Mouse (Mus musculus) liver, embryonic 12.5 days (tissue): Measurements from ENCODE around the gene Flrt1. TPM values are rescaled to one million over a fixed set of nuclear protein-coding genes. Genes with fewer than 3 reads are reported as not detected.

Source experiments
- ATAC-seq: fragments of 200-750 bp; cut with Nextera tagmentation; 2 replicates; pipeline ENCODE4 v1.8.0; 2017; ENCODE audit warnings: moderate number of reproducible peaks, mild to moderate bottlenecking, moderate library complexity
- H3K27ac ChIP-seq: fragments of 300-500 bp; sonication (generic); 2 replicates; pipeline ENCODE4 v1.5.1; 2016; ENCODE audit warnings: mild to moderate bottlenecking
- H3K27me3 ChIP-seq: fragments of 300-500 bp; sonication (generic); replicated peaks from 2 replicates; pipeline ENCODE4 v1.6.1; 2016; ENCODE audit warnings: mild to moderate bottlenecking, moderate library complexity
- H3K36me3 ChIP-seq: fragments of 300-500 bp; sonication (generic); 2 replicates; pipeline ENCODE4 v1.6.1; 2016; ENCODE audit warnings: mild to moderate bottlenecking, moderate library complexity
- H3K4me1 ChIP-seq: fragments of 300-500 bp; sonication (generic); 2 replicates; pipeline ENCODE4 v1.6.1; 2016
- H3K4me2 ChIP-seq: fragments of 300-500 bp; sonication (generic); 2 replicates; pipeline ENCODE4 v1.6.1; 2016; ENCODE audit warnings: mild to moderate bottlenecking, moderate library complexity
- H3K4me3 ChIP-seq: fragments of 300-500 bp; sonication (generic); 2 replicates; pipeline ENCODE4 v1.5.1; 2016; ENCODE audit warnings: mild to moderate bottlenecking, moderate library complexity
- H3K9ac ChIP-seq: fragments of 300-500 bp; sonication (generic); 2 replicates; pipeline ENCODE4 v1.6.1; 2016; ENCODE audit warnings: mild to moderate bottlenecking, moderate library complexity
- H3K9me3 ChIP-seq: fragments of 300-500 bp; sonication (generic); replicated peaks from 2 replicates; pipeline ENCODE4 v1.6.1; 2016; ENCODE audit warnings: mild to moderate bottlenecking, moderate library complexity
- WGBS: fragments of 180-500 bp; shearing (Covaris S2); methylation state at CpG from one replicate; pipeline ENCODE4 v1.1.7; 2016; ENCODE audit not compliant: insufficient replicate concordance; 5-methylcytosine and 5-hydroxymethylcytosine counted together
- polyA plus RNA-seq: library from polyadenylated mRNA; unstranded; fragments of >200 nt; fragmentation: Nextera tagmentation; extraction: Ambion mirVana; gene quantifications from 2 replicates; pipeline ENCODE4 v1.2.1, GENCODE M21; 2016

The Flrt1 gene
- polyA plus RNA-seq, 1 experiment from 2014 or later = 0.23 TPM

DNA sequence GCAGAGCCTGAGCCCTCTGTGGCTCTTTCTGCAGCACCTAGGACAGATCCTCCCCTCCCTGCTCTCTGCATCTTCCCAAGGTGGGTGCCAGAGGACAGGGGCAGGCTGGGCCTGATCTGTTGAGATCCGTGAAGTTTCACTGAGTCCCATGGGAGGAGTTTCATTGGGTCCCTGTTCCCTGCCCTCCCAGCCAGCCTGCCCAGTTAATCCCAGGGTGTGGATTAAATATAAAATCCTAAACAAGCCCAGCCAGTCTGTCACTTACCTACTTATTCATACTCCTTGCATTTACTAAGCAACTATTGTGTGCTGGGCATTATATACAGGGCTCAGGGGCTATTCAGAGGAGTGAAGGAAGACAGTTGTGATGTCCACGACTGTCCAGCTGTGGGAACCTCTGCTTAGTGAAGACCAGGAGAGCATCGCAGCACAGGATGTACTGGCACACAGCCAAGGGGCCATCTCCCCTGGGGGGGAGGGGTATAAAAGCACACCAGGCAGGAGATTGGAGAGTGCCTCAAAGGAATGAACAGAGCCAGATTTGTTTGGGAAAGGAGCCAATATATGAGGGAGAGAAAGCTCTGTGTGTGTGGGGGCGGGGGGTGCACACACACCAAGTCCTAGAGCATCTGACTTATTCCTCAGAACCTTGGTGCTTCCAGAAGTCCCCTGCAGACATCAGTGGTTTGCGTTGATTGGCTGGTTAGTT is 36.8 kb upstream of the Flrt1 start:
- no peak overlapping the region for H3K9ac ChIP-seq
- peaks cover 98% of the 10 kb centered on the region for H3K27me3 ChIP-seq
- peaks cover 17% of the 10 kb centered on the region for H3K4me1 ChIP-seq
- no peak overlapping the region for H3K4me2 ChIP-seq
- no peak overlapping the region for H3K27ac ChIP-seq
- H3K4me3 ChIP-seq = no peak overlapping the region
- WGBS = 46% methylated on average over 5 of the region's 5 CpGs
- H3K9me3 ChIP-seq = no peaks in the 10 kb centered on the region
- H3K36me3 ChIP-seq = no peaks in the 10 kb centered on the region
- ATAC-seq = no peak

DNA sequence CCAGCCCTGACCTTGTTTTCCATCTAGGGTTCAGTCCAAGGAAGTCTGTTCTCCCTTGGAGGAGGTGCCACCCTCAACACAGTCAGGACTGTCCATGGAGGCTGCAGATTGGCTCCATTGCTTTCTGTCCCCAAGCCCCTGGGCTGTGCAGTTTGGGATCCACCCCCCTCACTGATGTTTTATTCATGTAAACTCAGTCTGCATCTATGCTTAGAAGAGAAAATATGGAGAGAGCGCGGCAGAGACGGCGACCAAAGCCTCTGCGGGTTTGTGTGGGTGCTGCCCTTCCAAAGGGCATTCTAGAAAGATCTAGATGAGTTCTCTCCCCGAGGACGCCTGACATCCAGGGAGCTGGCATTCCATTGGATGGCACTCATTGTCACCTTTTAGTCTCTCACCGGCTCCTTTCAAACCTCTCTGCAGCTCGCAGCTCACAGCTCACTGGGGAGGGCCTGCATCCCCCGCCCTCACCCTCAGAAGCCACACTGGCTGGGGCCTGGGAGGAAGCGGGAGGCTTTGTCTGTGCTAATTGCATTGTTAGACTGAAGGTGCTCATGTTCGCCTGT is 35.4 kb upstream of the Flrt1 start:
- ATAC-seq = no peak
- Histone ChIP-seq H3K27me3 (peaks cover 98% of the 10 kb centered on the region), H3K27ac (no peak overlapping the region), H3K4me1 (peaks cover 30% of the 10 kb centered on the region), H3K9ac (no peak overlapping the region), H3K4me3 (no peak overlapping the region), H3K9me3 (no peaks in the 10 kb centered on the region), H3K36me3 (no peaks in the 10 kb centered on the region), H3K4me2 (no peak overlapping the region)
- 60% methylated on average over 12 of the region's 12 CpGs for WGBS

DNA sequence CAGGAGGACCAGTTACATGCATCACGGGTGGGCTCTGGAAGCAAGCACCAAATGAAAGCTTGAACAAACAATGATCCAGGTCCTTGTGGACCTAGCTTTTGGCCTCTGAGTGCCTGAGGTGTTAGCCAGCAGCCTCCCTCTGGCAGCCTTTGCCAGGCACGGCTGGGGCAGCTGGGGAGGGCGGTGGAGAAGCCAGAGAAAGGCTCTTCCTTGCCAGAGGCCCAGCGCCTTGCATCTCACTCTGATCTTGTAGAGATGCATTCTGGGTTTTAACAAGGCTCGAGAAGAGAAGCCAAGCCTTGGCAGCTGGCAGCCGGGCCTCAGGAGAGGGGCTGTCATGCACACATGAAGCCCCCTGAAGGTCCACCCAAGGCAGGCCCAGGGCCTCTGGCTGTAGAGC is 34.8 kb upstream of the Flrt1 start:
- peaks cover 34% of the 10 kb centered on the region for H3K4me1 ChIP-seq
- H3K36me3 ChIP-seq = no peaks in the 10 kb centered on the region
- H3K9me3 ChIP-seq = no peaks in the 10 kb centered on the region
- no peak overlapping the region for H3K4me3 ChIP-seq
- no peak for ATAC-seq
- H3K27me3 ChIP-seq = peaks cover 98% of the 10 kb centered on the region
- WGBS = 61% methylated on average over 6 of the region's 6 CpGs
- no peak overlapping the region for H3K9ac ChIP-seq
- no peak overlapping the region for H3K27ac ChIP-seq
- no peak overlapping the region for H3K4me2 ChIP-seq

DNA sequence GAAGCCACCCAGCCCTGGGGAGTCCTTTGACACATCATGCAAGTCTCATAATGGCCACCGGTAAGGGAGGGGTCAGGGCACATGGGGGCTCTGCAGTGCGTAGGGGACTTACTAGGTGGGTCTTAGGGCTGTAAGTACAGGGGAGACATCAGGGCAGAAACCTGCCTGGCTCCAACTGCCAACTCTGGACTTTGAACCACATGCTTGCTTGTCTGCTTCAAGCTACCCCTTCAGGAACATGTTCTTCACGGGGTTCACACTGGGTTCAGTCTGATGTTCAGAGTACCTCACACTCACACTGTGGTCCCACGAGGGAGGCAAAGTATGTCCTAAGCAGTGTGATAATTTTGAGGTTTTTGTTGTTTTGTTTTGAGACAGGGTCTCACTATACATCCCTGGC is 33.8 kb upstream of the Flrt1 start:
- no peaks in the 10 kb centered on the region for H3K9me3 ChIP-seq
- H3K4me2 ChIP-seq = no peak overlapping the region
- WGBS = 55% methylated on average over 4 of the region's 4 CpGs
- H3K4me1 ChIP-seq = peaks cover 39% of the 10 kb centered on the region
- H3K9ac ChIP-seq = no peak overlapping the region
- H3K27me3 ChIP-seq = peaks cover 97% of the 10 kb centered on the region
- H3K27ac ChIP-seq = no peak overlapping the region
- no peak for ATAC-seq
- H3K36me3 ChIP-seq = no peaks in the 10 kb centered on the region
- H3K4me3 ChIP-seq = no peak overlapping the region

DNA sequence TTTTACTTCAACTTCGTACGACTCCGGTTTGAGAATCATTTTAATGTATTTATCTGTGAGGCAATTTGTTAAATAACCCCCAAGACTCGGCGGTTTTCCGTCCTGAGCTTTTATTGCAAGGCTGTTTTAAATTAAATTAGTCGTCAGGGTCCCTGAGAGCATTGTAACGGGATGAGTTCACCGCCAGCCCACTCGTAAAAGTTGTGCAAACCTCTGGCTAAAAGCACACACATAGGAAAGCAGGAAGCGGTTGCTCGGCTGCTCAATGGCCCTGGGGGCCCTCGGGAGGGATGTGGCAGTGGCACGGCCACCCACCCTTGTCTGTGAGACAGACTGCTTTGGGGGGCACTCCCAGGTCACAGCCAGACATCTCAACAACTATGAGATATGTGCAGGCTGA is 32.8 kb upstream of the Flrt1 start:
- H3K36me3 ChIP-seq = no peaks in the 10 kb centered on the region
- H3K9ac ChIP-seq = no peak overlapping the region
- peaks cover 32% of the 10 kb centered on the region for H3K4me1 ChIP-seq
- no peak for ATAC-seq
- WGBS = 63% methylated on average over 14 of the region's 14 CpGs
- peaks cover 89% of the 10 kb centered on the region for H3K27me3 ChIP-seq
- H3K4me3 ChIP-seq = no peak overlapping the region
- no peak overlapping the region for H3K4me2 ChIP-seq
- H3K27ac ChIP-seq = no peak overlapping the region
- H3K9me3 ChIP-seq = no peaks in the 10 kb centered on the region

DNA sequence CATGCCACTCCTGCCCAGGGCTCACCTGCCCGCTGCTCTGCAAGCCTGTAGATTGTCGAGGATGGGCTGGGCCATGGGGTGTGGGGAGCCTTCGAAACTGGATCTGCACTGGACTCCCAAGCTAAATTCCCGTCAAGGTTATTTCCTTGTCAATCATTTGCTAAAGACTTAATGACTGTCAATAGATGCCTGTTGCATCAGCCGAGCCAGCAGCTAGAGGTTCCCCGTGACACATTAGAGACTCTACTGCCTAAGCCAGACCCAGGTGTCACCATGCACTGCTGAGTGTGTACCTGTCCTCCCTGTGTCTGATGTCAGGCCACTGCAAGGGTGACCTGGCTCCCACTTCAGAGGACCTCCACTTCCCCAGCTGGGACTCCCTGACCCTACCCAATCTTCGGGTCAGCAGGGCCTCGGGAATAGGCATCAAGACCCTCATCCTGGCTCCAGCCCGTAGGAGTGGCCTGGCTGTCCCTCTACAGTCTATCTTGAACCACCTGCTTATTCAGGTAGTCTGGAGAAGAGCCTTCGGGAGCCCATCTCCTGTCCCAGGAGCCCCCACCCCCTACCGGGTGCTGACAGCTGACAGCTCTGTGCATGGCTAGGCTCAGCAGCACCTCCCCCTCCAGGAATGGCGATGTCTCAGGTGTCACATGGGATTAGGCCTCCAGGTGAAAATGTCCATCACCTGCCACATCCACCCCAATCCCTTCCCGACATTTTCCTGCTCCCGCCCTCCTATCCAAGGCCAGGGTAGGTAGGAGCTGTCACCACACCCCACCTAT is 31.4 kb upstream of the Flrt1 start:
- Histone ChIP-seq H3K27ac (no peak overlapping the region), H3K4me3 (no peak overlapping the region)

DNA sequence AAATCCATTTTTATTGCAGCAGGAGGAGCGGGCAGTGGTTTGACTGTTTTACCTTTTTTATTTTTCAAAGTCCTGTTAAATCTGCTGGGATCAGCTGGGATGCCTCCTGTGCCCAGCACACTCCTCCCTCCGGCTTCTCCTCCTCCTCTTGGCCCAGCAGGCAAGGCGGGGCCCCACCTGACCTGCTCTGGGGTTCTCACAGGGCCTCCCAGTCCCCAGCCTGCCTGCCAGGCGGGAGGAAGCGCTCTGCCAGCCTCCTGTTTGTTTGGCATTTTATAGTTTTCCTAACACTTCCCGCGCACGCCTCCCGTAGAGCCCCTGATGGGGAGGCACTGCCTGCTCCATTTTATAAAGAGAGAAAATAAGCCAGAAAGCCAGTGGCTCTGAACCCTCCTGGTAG is 30.5 kb upstream of the Flrt1 start:
- no peak overlapping the region for H3K9ac ChIP-seq
- no peak for ATAC-seq
- H3K4me1 ChIP-seq = peaks cover 30% of the 10 kb centered on the region
- no peaks in the 10 kb centered on the region for H3K36me3 ChIP-seq
- no peak overlapping the region for H3K4me3 ChIP-seq
- H3K27ac ChIP-seq = peak overlapping the region; percentile 8; the same call in 1 of the 2 replicates
- no peaks in the 10 kb centered on the region for H3K9me3 ChIP-seq
- WGBS = 21% methylated on average over 9 of the region's 9 CpGs
- peaks cover 87% of the 10 kb centered on the region for H3K27me3 ChIP-seq
- no peak overlapping the region for H3K4me2 ChIP-seq

More for the DNA sequence above, 31.4 kb upstream of the Flrt1 start:
- H3K36me3 ChIP-seq = no peaks in the 10 kb centered on the region
- H3K4me2 ChIP-seq = no peak overlapping the region
- peak; percentile 25; the same call in 1 of the 2 replicates for ATAC-seq
- peaks cover 30% of the 10 kb centered on the region for H3K4me1 ChIP-seq
- peaks cover 89% of the 10 kb centered on the region for H3K27me3 ChIP-seq
- no peak overlapping the region for H3K9ac ChIP-seq
- H3K9me3 ChIP-seq = no peaks in the 10 kb centered on the region
- 29% methylated on average over 14 of the region's 14 CpGs for WGBS

DNA sequence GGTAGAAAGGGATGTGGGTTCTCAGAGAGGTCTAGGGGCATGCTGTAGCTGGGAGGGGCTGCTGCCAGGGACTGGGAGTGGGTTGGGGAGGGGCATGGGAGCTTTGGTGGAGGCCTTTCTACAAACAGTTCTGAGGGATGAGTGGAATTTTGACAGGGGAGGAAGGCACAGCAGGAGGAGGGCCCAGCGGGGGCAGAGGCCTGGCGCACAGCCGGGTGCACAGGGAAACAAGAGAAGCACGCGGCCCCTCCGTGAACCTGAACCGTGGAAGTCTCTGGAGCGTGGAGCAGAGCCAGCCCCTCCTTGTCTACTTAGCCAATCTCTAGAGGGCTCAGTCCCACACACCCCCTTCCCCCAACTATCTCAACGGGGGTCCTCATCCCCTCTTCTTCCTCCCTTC is 30.0 kb upstream of the Flrt1 start:
- Histone ChIP-seq H3K9ac (no peak overlapping the region), H3K27ac (no peak overlapping the region)
- no peak for ATAC-seq

DNA sequence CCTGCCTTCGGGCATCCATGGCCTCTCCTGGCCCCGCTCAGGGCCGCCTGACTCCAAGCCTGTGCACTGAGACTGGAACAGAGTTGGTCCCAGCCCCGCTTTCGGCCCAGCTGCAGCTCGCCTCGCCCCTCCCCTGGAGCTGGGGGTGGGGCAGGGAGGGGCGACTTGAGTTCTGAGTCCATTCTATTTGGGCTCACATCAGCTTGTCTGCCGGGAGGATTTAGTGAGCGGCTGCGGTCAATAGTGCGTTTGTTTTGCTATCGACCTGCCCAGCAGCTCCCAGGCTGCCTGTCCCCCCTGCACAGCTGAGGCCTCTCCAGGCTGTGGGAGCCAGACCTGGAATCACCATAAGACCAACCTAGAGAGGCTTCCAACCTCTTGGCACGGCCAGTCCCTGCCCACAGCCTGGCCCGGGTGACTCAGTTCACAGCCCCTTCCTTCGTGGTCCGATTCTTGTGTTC is 29.1 kb upstream of the Flrt1 start:
- Histone ChIP-seq H3K27ac (peak overlapping the region; percentile 23; the same call in 1 of the 2 replicates), H3K4me1 (peaks cover 37% of the 10 kb centered on the region), H3K36me3 (no peaks in the 10 kb centered on the region), H3K9ac (no peak overlapping the region), H3K27me3 (peaks cover 87% of the 10 kb centered on the region), H3K4me3 (no peak overlapping the region), H3K9me3 (no peaks in the 10 kb centered on the region), H3K4me2 (no peak overlapping the region)
- ATAC-seq = peak; percentile 31; the same call in 1 of the 2 replicates
- 35% methylated on average over 17 of the region's 17 CpGs for WGBS

More for the DNA sequence above, 30.0 kb upstream of the Flrt1 start:
- no peak overlapping the region for H3K4me2 ChIP-seq
- H3K9me3 ChIP-seq = no peaks in the 10 kb centered on the region
- WGBS = 20% methylated on average over 9 of the region's 9 CpGs
- H3K27me3 ChIP-seq = peaks cover 87% of the 10 kb centered on the region
- no peaks in the 10 kb centered on the region for H3K36me3 ChIP-seq
- no peak overlapping the region for H3K4me3 ChIP-seq
- H3K4me1 ChIP-seq = peaks cover 32% of the 10 kb centered on the region

DNA sequence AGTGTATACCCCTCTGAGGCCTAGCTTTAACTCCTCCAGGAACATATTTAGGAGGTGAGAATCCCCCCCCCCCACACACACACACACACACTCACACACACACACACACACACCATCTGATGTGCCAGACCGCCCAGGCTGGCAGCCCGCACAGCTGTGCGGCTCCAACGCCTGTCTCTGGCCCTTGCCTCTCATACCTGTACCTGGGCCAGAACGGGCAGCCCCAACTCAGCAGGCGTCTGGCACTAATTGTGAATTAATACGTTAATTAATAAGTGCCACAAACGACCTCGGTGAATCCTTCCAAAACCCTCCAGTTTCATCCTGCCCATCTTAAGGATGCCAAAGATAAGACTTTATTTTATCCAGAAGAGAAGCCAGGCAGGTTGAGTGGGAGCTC is 27.9 kb upstream of the Flrt1 start:
- Histone ChIP-seq H3K4me2 (no peak overlapping the region), H3K9me3 (no peaks in the 10 kb centered on the region), H3K4me3 (no peak overlapping the region), H3K4me1 (peaks cover 42% of the 10 kb centered on the region), H3K9ac (no peak overlapping the region), H3K27ac (no peak overlapping the region), H3K36me3 (no peaks in the 10 kb centered on the region), H3K27me3 (peaks cover 87% of the 10 kb centered on the region)
- 75% methylated on average over 9 of the region's 9 CpGs for WGBS
- no peak for ATAC-seq

DNA sequence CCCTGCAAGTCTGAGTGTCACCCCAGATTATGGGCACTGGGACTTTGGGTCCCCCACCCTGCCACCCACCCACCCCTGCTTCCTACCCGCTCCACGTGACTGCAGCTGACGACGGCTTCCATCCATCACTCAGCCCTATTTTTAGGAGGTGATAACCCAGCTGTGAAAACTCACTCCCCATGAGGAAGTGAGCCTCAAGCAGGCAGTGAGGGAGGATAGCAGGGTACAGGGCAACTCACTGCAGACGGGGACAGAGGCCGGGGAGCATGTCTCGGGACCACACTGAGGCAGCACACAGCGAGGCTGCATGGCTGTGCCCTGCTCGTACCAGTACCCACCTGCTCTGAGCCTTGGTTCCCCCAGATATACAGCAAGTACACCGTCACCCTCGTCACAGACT is 24.8 kb upstream of the Flrt1 start:
- H3K9me3 ChIP-seq = no peaks in the 10 kb centered on the region
- H3K4me3 ChIP-seq = no peak overlapping the region
- H3K4me1 ChIP-seq = peaks cover 41% of the 10 kb centered on the region
- ATAC-seq = no peak
- no peak overlapping the region for H3K4me2 ChIP-seq
- no peak overlapping the region for H3K9ac ChIP-seq
- 39% methylated on average over 11 of the region's 11 CpGs for whole genome bisulfite sequencing
- no peak overlapping the region for H3K27ac ChIP-seq
- H3K36me3 ChIP-seq = no peaks in the 10 kb centered on the region
- peaks cover 70% of the 10 kb centered on the region for H3K27me3 ChIP-seq
